Mouse (Mus musculus) embryo, embryonic 9.5 days (tissue): ENCODE data around the gene Txk.

Source experiments
- DNase-seq: peaks from one replicate; pipeline ENCODE4 v3.0.0-alpha.2; 2017; ENCODE audit errors: extremely low spot score

The Txk gene

DNA sequence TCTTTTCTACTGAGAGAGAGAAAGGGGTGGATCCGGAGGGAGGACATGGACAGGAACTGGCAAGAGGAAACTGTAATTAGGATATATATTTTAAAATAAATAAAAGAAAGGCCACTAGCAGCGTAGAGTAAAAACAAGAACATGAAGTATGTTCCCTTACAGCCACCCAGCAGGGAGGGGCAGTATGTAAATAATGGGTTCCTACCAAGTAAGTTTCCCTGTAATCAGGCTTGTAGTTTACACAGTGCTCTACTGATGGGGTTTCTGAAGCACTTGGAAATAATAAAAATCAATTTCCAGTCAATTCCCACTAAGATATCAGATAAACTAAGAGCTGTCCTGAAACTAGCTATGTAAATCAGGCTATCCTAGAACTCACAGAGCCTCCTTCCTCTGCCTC is 57.9 kb downstream of the Txk start:
- DNase-seq: no peak

GRCm38 (mm10) chr5:72690516-72690915 is 62.1 kb downstream of the Txk start:
- no peak for DNase-seq

GRCm38 (mm10) chr5:72689556-72689955 is 63.0 kb downstream of the Txk start:
- no peak for DNase-seq

DNA sequence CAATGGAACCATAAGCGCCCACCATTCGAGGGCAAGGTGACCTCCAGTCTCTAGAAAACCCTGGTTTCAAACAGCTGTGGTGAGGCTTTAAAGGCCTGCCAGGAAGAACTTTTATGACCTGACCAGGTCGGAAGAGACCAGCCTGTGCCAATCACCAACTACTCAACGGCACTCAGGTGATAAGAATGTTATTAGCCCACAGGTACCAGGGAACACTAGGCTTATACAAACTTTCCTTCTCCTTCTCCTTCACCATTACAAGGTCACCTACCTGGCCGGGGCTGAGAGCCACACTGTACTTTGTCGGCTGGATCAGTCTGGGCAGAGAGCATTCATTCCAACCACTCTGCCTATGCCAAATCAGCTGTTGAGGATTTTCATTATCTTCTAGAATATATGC is 71.1 kb downstream of the Txk start:
- DNase-seq: no peak

GRCm38 (mm10) chr5:72674994-72675542 is 77.5 kb downstream of the Txk start:
- DNase-seq: no peak

- DNase-seq: no peak
These were observed 81.4 kb downstream of the Txk start for GRCm38 (mm10) chr5:72671017-72671699.

- no peak for DNase-seq
These were observed 84.2 kb downstream of the Txk start for GRCm38 (mm10) chr5:72668351-72668750.

- no peak for DNase-seq
These were observed 86.1 kb downstream of the Txk start for GRCm38 (mm10) chr5:72666428-72666827.

- peak; percentile 51 for DNase-seq
These were observed 87.3 kb downstream of the Txk start for GRCm38 (mm10) chr5:72665281-72665680.

- DNase-seq: no peak
These were observed 87.7 kb downstream of the Txk start for GRCm38 (mm10) chr5:72664854-72665253.

DNA sequence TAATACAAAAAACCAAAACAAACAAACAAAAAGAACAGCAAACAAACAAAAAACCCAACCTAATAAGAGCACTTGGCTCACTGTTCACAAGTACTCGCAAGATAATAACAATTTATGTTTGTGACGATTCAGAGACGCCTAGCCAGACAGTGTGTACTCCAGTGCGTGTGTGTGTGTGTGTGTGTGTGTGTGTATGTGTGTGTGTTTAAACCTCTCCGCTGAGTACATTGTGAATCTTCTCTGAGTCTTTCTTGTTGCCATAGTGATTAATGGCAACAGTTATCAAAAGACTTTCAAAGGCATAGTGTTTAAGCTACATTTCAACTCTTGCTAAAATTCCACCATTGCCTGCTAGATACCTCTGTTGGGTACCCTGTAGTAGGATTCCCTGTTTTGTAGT is 88.5 kb downstream of the Txk start:
- DNase-seq: no peak

DNA sequence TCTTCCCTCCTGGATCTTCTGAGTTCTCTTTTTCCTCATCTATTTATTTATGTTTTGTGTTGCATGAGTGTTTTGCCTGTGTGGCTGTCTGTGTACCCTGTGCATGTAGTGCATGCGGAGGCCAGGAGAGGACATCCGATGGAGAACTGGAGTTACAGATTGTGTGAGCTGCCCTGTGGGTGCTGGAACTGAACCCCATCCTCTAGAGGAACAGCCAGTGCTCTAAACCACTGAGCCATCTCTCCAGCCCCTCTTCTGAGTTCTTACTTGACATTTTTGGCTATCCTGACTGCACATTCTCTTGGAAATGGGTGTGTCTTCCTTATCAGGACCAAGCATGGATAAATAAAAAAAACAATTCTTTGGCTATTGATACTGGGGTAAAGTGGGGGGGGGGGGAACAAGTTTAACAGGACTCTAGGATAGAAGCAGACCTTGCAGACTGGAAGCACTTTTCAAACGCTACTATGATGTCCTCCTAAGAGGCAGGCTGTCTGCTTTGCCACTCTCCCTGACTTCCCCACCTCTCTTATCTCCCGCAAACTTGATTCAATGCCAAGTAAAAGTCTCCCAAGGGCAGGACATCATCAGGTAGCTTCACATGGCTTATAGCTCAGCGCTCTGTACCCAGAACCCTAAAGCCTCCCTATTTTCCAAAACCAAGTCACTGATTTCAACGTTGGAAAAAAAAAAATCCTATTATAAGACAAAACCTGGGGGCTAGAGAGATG is 91.4 kb downstream of the Txk start:
- DNase-seq: no peak

GRCm38 (mm10) chr5:72658375-72658774 is 94.2 kb downstream of the Txk start:
- no peak for DNase-seq

- no peak for DNase-seq
These were observed 96.2 kb downstream of the Txk start for GRCm38 (mm10) chr5:72656270-72656791.

DNA sequence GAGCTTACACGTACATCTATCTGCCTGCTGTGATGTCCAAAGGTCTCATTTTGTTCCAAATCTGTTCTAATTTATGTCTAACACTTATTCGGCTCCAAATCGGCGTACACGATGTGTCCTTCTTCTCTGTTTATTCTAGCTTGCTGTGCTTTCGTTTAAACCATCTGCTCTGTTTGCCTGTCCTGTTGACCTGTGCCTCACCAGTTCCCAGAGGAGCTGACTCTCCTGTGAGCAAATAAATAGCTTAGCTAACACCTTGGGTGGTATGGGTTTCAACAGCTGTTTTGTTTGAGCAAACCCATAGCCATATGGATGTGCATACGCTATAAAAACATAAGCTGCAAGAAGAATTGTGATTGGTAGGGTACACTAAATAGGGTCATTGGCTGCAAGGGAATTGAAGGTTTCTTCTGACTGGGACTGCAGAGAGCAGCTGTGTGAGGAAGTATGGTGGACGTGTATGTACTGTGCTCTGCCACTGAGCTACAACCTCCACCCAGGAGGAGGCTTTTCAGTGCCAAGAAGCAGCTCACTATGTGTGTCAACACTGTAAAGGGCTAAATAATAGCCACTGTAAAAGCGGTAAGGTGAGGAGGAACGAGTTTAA is 99.4 kb downstream of the Txk start:
- DNase-seq: no peak

DNA sequence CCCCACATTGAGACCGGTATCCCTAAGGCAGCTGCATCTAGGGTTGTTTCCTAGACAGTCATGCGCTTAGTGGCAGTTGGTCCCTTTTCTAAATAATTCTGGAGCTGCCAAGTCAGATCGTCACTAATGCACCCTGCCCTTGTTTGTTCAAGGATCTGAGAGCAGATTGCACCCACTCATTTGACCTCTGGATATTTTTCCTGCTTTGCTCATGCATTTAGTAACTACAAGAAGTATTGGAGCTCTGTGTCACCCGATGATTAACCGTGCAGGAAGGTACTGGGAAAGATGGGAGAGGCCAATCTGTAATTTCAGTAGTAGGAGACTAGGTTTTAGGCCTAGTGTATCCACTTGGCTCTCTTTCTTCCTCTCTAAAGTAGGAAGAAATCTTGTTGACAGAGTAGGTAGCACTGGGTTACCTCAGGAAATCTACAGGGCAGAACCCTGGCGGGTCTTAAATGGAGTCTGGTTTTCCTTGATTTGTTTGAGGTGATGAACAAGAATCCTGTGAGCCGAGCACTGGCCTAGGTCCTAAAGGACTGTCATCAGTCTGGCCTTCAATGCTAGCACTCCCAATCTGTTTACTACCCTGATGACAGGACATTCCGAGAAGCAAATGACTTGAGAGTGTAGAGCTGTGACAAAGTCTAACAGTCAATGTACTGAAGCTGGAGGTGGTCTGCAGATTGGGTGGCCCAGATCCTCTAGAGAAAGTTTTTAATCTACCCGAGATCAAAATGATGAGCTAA is 103.4 kb downstream of the Txk start:
- no peak for DNase-seq

GRCm38 (mm10) chr5:72647958-72648595 is 104.5 kb downstream of the Txk start:
- no peak for DNase-seq

DNA sequence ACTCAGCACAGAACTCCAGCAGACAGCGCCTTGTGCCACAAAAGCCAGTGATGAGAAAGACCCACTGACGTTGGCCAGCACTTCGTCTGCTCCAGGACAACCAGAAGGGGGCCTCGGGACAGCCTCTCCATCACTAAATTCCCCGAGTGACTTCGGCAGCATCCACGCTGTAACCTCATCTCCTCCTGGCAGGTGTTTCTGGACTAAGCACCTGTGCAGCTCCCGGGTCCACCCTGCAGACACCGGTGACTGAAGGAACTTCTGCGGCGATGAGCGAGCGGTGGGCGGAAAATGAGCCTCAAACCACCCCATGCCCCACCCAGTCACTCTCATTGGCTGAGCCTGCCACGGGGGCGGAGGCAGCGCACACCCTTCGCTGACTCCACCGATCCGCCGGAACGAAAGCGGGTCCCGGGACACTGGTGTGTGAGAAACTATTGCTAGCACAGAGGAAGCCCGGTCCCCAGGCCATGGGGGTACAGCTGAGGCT is 105.1 kb downstream of the Txk start, which contains the start of gene Nipal1:
Gene Nipal1 (plus strand): TSS at position 378 of the 490 bp plus-strand sequence.
- DNase-seq: peak; percentile 78

- DNase-seq: no peak
These were observed 105.6 kb downstream of the Txk start for GRCm38 (mm10) chr5:72646996-72647395.

DNA sequence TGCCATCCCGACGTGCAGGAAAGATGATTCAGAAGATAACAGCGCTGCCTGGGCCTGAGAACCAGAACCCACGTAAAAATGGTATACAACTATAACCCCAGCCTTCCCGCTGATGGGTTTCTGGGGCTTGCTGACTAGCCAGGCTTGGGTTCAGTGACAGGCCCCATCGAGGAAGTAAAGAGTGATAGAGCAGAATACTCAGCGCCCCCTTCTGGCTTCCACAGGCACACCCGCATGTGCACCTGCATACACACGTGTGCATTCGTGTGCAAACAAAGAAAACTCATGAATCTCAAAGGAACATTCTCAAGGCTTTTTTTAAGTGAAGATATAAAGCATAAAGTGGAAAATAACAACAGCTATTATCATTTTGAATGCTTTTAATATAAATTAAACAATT is 106.4 kb downstream of the Txk start:
- DNase-seq: peak; percentile 16
